Mouse (Mus musculus) liver, embryonic 11.5 days (tissue): ENCODE data around the gene Nipal1. TPM values are rescaled to one million over a fixed set of nuclear protein-coding genes. Genes with fewer than 3 reads are reported as not detected.

Source experiments
- polyA plus RNA-seq: library from polyadenylated mRNA; unstranded; fragments of >200 nt; fragmentation: Nextera tagmentation; extraction: Ambion mirVana; gene quantifications from 2 replicates; pipeline ENCODE4 v1.2.1, GENCODE M21; 2014

The Nipal1 gene
- polyA plus RNA-seq, 1 experiment from 2014 or later, result 0.92 TPM

Other genes starting within 250 kb of the Nipal1 start
- gene Corin, start 143.3 kb upstream of the Nipal1 start, polyA plus RNA-seq, result 2.7 and 3.1 TPM in 2 replicates
- gene Nfxl1, start 88.1 kb upstream of the Nipal1 start, polyA plus RNA-seq, result 14.7 and 15.4 TPM in 2 replicates
- gene Zar1, start 66.5 kb upstream of the Nipal1 start, polyA plus RNA-seq, result 0.53 TPM in 1 of 2 replicates, not detected in the other
- 0.80 and 0.90 TPM in 2 replicates for gene Gm5868, start 60.2 kb upstream of the Nipal1 start, polyA plus RNA-seq
- not detected in 2 replicates for gene Cnga1, start 3.5 kb upstream of the Nipal1 start, polyA plus RNA-seq
- gene Txk, start 105.0 kb downstream of the Nipal1 start, polyA plus RNA-seq, result not detected in 2 replicates
- gene Tec, start 220.7 kb downstream of the Nipal1 start, polyA plus RNA-seq, result 7.9 and 8.9 TPM in 2 replicates